Mouse (Mus musculus) spleen, postnatal 10 days (tissue): Measurements from ENCODE around the gene Tmem164.

ENCODE experiments used
- DNase-seq, 2 experiments: peaks; one replicate each; pipeline ENCODE4 v3.0.0; 2021 to 2022; ENCODE audit warnings: low spot score in 2 of 2

Tmem164 gene

GRCm38 (mm10) chrX:142748574-142748973, 67.4 kb downstream of the Tmem164 start:
- no peak for DNase-seq

- no peak for DNase-seq
Measured at GRCm38 (mm10) chrX:142750775-142751174, 69.6 kb downstream of the Tmem164 start.

- no peak for DNase-seq
Measured at GRCm38 (mm10) chrX:142755542-142755941, 74.3 kb downstream of the Tmem164 start.

- no peak for DNase-seq
Measured at GRCm38 (mm10) chrX:142760415-142760814, 79.2 kb downstream of the Tmem164 start.

GRCm38 (mm10) chrX:142763337-142763736, 82.1 kb downstream of the Tmem164 start:
- DNase-seq: no peak

- DNase-seq: no peak
Measured at GRCm38 (mm10) chrX:142769698-142770097, 88.5 kb downstream of the Tmem164 start.

GRCm38 (mm10) chrX:142773658-142774057, 92.5 kb downstream of the Tmem164 start:
- DNase-seq: no peak

GRCm38 (mm10) chrX:142776131-142776530, 94.9 kb downstream of the Tmem164 start:
- no peak for DNase-seq

GRCm38 (mm10) chrX:142778638-142779037, 97.4 kb downstream of the Tmem164 start:
- DNase-seq: peak in 1 of 2 experiments; percentile 14

GRCm38 (mm10) chrX:142786160-142787052, 105.2 kb downstream of the Tmem164 start:
- no peak for DNase-seq

GRCm38 (mm10) chrX:142792185-142792584, 111.0 kb downstream of the Tmem164 start:
- DNase-seq: no peak

GRCm38 (mm10) chrX:142794069-142794610, 112.9 kb downstream of the Tmem164 start:
- no peak for DNase-seq

GRCm38 (mm10) chrX:142804596-142804995, 123.4 kb downstream of the Tmem164 start:
- no peak for DNase-seq

GRCm38 (mm10) chrX:142806126-142806525, 124.9 kb downstream of the Tmem164 start:
- DNase-seq: no peak

- DNase-seq: no peak
Measured at GRCm38 (mm10) chrX:142806620-142807061, 125.4 kb downstream of the Tmem164 start.

- DNase-seq: peak in 1 of 2 experiments; percentile 52
Measured at GRCm38 (mm10) chrX:142808411-142808810, 127.2 kb downstream of the Tmem164 start.

- peak; percentile 23 to 58 for DNase-seq
Measured at GRCm38 (mm10) chrX:142813146-142813545, 131.9 kb downstream of the Tmem164 start.

GRCm38 (mm10) chrX:142818057-142818682, 137.0 kb downstream of the Tmem164 start:
- peak; percentile 30 to 65 for DNase-seq

GRCm38 (mm10) chrX:142821239-142821638, 140.0 kb downstream of the Tmem164 start:
- no peak for DNase-seq

GRCm38 (mm10) chrX:142821846-142822245, 140.6 kb downstream of the Tmem164 start:
- DNase-seq: peak in 1 of 2 experiments; percentile 22

GRCm38 (mm10) chrX:142825309-142825708, 144.1 kb downstream of the Tmem164 start:
- DNase-seq: no peak

- no peak for DNase-seq
Measured at GRCm38 (mm10) chrX:142827644-142828043, 146.4 kb downstream of the Tmem164 start.
